Mouse (Mus musculus): ENCODE results near the gene Cntnap1. TPM values are rescaled to one million over a fixed set of nuclear protein-coding genes. Genes with fewer than 3 reads are reported as not detected.
A peak's percentile ranks its signal among the peaks of the same experiment; 100 is the strongest.

Cntnap1 gene
- polyA plus RNA-seq, 1 experiment: 0.15 TPM

DNA sequence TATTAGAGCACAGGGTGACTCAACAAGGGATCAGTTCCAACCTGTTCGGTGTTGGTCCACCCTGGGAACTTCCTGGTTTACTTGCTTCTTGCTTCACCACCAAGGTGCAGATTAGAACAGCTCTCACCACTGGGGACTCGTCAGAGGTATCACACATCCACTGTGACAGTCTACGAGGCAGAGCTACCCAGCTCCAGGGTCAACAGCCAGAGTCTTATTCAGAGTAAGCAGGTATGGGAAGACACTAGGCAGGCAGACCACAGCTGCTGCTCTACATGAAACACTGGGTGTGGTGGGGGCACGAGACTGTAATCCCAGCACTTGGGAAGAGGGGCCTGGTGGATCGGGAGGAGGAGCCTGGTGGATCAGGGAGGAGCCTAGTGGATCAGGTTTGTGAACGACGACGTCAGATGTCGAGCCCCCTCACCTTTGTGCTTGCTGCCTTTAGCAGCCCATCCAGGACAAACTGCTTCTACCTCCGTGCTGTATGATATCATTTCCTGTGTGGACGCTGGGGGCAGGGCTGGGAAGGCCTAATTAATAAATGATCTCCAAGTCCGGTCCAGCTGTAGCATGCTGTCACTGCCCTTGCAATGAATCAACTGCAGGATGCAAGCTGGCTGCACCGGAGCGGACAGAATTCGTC is 31.7 kb upstream of the Cntnap1 start:
- Histone ChIP-seq H3K36me3 (ENCODE audit: control insufficient read depth, insufficient read depth, low read length, poor library complexity, severe bottlenecking) (no peaks in the 10 kb centered on the region), H3K27me3 (ENCODE audit: control insufficient read depth, insufficient read depth, low read length, poor library complexity, severe bottlenecking) (no peaks in the 10 kb centered on the region), H3K4me3 (ENCODE audit: low read depth, low read length) (peak overlapping the region; percentile 19; the same call in 1 of the 2 replicates), H3K4me1 (ENCODE audit: control insufficient read depth, insufficient read depth, low read length) (no peaks in the 10 kb centered on the region), H3K27ac (ENCODE audit: insufficient read depth, low read length) (no peak overlapping the region), H3K9ac (ENCODE audit: low read depth, poor library complexity, severe bottlenecking) (peak overlapping the region; percentile 35), H3K9me3 (replicated peaks; ENCODE audit: control insufficient read depth, insufficient read depth, low read length, poor library complexity, severe bottlenecking) (no peaks in the 10 kb centered on the region)
- TF ChIP-seq EP300 (IDR thresholded peaks at IDR 0.05; ENCODE audit: insufficient read depth, low read depth, low read length) (no peak), POLR2A (IDR thresholded peaks at IDR 0.05; ENCODE audit: insufficient read depth, low read length) (no peak), CTCF (IDR thresholded peaks at IDR 0.05; ENCODE audit: low read depth, low read length) (no peak)

- Histone ChIP-seq H3K27ac (ENCODE audit: insufficient read depth, low read length) (no peak overlapping the region), H3K27me3 (ENCODE audit: control insufficient read depth, insufficient read depth, low read length, poor library complexity, severe bottlenecking) (no peaks in the 10 kb centered on the region), H3K4me3 (ENCODE audit: low read depth, low read length) (peak overlapping the region; percentile 52), H3K36me3 (ENCODE audit: control insufficient read depth, insufficient read depth, low read length, poor library complexity, severe bottlenecking) (no peaks in the 10 kb centered on the region), H3K9ac (ENCODE audit: low read depth, poor library complexity, severe bottlenecking) (peak overlapping the region; percentile 27), H3K4me1 (ENCODE audit: control insufficient read depth, insufficient read depth, low read length) (no peaks in the 10 kb centered on the region), H3K9me3 (replicated peaks; ENCODE audit: control insufficient read depth, insufficient read depth, low read length, poor library complexity, severe bottlenecking) (no peaks in the 10 kb centered on the region)
- no peak for TF ChIP-seq EP300 (IDR thresholded peaks at IDR 0.05; ENCODE audit: insufficient read depth, low read depth, low read length)
- no peak for TF ChIP-seq POLR2A (IDR thresholded peaks at IDR 0.05; ENCODE audit: insufficient read depth, low read length)
- no peak for TF ChIP-seq CTCF (IDR thresholded peaks at IDR 0.05; ENCODE audit: low read depth, low read length)
Measured at GRCm38 (mm10) chr11:101140164-101140819, 30.0 kb upstream of the Cntnap1 start.

GRCm38 (mm10) chr11:101141088-101141487 is 29.2 kb upstream of the Cntnap1 start:
- no peaks in the 10 kb centered on the region for H3K4me1 ChIP-seq (ENCODE audit: control insufficient read depth, insufficient read depth, low read length)
- no peaks in the 10 kb centered on the region for H3K27me3 ChIP-seq (ENCODE audit: control insufficient read depth, insufficient read depth, low read length, poor library complexity, severe bottlenecking)
- H3K36me3 ChIP-seq (ENCODE audit: control insufficient read depth, insufficient read depth, low read length, poor library complexity, severe bottlenecking): no peaks in the 10 kb centered on the region
- H3K9me3 ChIP-seq (replicated peaks; ENCODE audit: control insufficient read depth, insufficient read depth, low read length, poor library complexity, severe bottlenecking): no peaks in the 10 kb centered on the region
- H3K9ac ChIP-seq (ENCODE audit: low read depth, poor library complexity, severe bottlenecking): no peak overlapping the region
- TF ChIP-seq POLR2A (IDR thresholded peaks at IDR 0.05; ENCODE audit: insufficient read depth, low read length) (no peak), EP300 (IDR thresholded peaks at IDR 0.05; ENCODE audit: insufficient read depth, low read depth, low read length) (no peak), CTCF (IDR thresholded peaks at IDR 0.05; ENCODE audit: low read depth, low read length) (no peak)
- no peak overlapping the region for H3K4me3 ChIP-seq (ENCODE audit: low read depth, low read length)
- H3K27ac ChIP-seq (ENCODE audit: insufficient read depth, low read length): no peak overlapping the region

GRCm38 (mm10) chr11:101142215-101142967 is 27.9 kb upstream of the Cntnap1 start:
- no peak overlapping the region for H3K9ac ChIP-seq (ENCODE audit: low read depth, poor library complexity, severe bottlenecking)
- no peaks in the 10 kb centered on the region for H3K9me3 ChIP-seq (replicated peaks; ENCODE audit: control insufficient read depth, insufficient read depth, low read length, poor library complexity, severe bottlenecking)
- no peaks in the 10 kb centered on the region for H3K4me1 ChIP-seq (ENCODE audit: control insufficient read depth, insufficient read depth, low read length)
- no peak overlapping the region for H3K27ac ChIP-seq (ENCODE audit: insufficient read depth, low read length)
- H3K27me3 ChIP-seq (ENCODE audit: control insufficient read depth, insufficient read depth, low read length, poor library complexity, severe bottlenecking): no peaks in the 10 kb centered on the region
- TF ChIP-seq EP300 (IDR thresholded peaks at IDR 0.05; ENCODE audit: insufficient read depth, low read depth, low read length) (no peak), CTCF (IDR thresholded peaks at IDR 0.05; ENCODE audit: low read depth, low read length) (no peak), POLR2A (IDR thresholded peaks at IDR 0.05; ENCODE audit: insufficient read depth, low read length) (no peak)
- H3K36me3 ChIP-seq (ENCODE audit: control insufficient read depth, insufficient read depth, low read length, poor library complexity, severe bottlenecking): no peaks in the 10 kb centered on the region
- no peak overlapping the region for H3K4me3 ChIP-seq (ENCODE audit: low read depth, low read length)

DNA sequence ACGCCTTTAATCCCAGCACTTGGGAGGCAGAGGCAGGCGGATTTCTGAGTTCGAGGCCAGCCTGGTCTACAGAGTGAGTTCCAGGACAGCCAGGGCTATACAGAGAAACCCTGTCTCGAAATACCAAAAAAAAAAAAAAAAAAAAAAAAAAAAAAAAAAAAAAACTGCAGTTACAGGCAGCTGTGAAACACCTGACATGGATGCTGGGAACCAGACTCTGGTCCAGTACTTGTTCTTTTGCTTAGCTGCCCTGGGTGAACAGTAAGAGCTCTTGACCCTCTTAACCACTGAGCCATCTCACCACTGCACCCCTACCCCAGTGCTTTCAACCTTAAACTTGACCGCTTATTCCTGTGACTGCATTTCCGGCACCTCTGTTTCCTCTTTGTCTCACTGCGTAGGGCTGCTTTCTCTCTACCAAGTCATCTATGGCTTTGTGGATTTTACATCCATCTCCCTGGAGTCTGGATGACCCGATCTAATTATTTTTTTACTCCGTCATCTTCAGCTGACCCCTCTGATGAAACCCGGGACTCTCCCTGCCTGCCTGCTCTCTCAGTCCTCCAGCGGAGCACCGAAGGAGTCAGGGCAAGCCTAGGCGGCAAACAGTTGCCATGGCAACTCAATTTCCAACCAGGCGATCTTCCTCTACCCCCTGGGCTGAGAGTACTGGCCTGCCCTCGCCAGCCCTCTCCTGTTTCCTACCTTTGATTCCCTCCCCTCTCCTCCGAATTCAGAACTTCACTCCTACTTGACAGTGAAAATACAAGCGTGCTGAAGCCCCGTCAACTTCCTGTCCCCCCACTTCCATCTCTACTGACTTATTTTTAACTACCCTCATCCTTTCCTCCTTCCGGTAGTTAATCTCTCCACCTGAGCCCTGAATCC is 26.7 kb upstream of the Cntnap1 start:
- Histone ChIP-seq H3K4me1 (ENCODE audit: control insufficient read depth, insufficient read depth, low read length) (no peaks in the 10 kb centered on the region), H3K4me3 (ENCODE audit: low read depth, low read length) (peak overlapping the region; percentile 7), H3K36me3 (ENCODE audit: control insufficient read depth, insufficient read depth, low read length, poor library complexity, severe bottlenecking) (no peaks in the 10 kb centered on the region), H3K27ac (ENCODE audit: insufficient read depth, low read length) (peak overlapping the region; percentile 35), H3K27me3 (ENCODE audit: control insufficient read depth, insufficient read depth, low read length, poor library complexity, severe bottlenecking) (no peaks in the 10 kb centered on the region), H3K9me3 (replicated peaks; ENCODE audit: control insufficient read depth, insufficient read depth, low read length, poor library complexity, severe bottlenecking) (no peaks in the 10 kb centered on the region), H3K9ac (ENCODE audit: low read depth, poor library complexity, severe bottlenecking) (peak overlapping the region; percentile 10)
- TF ChIP-seq EP300 (IDR thresholded peaks at IDR 0.05; ENCODE audit: insufficient read depth, low read depth, low read length): no peak
- TF ChIP-seq POLR2A (IDR thresholded peaks at IDR 0.05; ENCODE audit: insufficient read depth, low read length): no peak
- no peak for TF ChIP-seq CTCF (IDR thresholded peaks at IDR 0.05; ENCODE audit: low read depth, low read length)

Data from ES-Bruce4 (cell line).